Mouse (Mus musculus) liver, adult 2 months (tissue): Measurements from ENCODE around the gene Afdn.

Experiments
- CTCF ChIP-seq: fragments of 200-500 bp; IDR thresholded peaks from 2 replicates; pipeline ENCODE4 v1.5.1; 2011; ENCODE audit warnings: low read depth, low read length, control low read depth
- POLR2A ChIP-seq: fragments of 200-500 bp; IDR thresholded peaks from 2 replicates; pipeline ENCODE4 v1.6.1; 2011; ENCODE audit warnings: low read length, control low read depth; ENCODE audit not compliant: insufficient read depth; ENCODE audit errors: extremely low read depth

DNA sequence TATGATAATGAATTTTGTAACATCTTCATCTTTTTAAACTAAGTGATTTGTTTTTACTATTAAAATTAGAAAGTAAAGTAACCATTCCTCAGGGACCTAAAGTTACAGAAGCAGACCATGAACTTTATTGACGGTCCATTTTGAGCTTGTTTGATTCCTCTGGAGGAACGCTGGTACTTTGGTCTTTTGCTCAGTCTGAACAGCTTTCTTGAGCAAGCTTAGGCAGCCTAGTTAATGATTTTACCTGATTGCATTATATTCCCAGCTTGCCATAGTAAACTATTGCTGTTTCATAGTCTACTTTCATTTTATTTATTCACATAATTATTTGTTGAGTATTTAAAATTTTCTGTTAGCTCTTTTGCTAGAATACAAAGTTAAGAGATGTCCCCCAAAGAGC is 60.3 kb downstream of the Afdn start:
- TF ChIP-seq POLR2A, result no peak
- TF ChIP-seq CTCF, result no peak
